Mouse (Mus musculus): ENCODE results near the gene Osgin1.

Gene Osgin1

DNA sequence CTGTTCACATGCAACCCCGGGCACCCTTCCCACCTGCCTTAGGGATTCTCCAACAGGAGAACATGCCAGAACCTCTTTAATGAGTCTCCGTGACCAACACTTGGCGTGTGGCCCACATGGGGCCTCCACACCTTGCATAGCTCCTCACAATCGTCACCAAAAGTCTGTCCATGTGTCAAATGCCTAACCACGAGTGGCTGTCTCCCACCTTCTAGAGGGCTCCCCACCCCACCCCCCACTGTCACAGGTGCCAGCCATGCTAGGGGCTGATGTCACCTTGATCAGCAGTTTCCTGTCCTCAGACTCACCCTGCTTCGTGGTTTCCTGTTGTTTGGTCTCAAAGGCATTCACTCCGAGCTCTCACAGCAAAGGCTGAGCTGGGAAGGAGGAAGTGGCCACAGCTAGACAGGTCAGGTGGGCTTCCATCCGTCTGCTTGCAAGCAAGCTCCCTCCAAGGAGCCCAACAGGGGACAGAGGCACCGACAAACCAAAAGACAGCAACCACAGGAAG lies 10.2 kb upstream of the Osgin1 start:
- DNase-seq (ENCODE audit: inconsistent age in 2 of 2, low spot score in 1 of 2) = peak; percentile 71 to 90

DNA sequence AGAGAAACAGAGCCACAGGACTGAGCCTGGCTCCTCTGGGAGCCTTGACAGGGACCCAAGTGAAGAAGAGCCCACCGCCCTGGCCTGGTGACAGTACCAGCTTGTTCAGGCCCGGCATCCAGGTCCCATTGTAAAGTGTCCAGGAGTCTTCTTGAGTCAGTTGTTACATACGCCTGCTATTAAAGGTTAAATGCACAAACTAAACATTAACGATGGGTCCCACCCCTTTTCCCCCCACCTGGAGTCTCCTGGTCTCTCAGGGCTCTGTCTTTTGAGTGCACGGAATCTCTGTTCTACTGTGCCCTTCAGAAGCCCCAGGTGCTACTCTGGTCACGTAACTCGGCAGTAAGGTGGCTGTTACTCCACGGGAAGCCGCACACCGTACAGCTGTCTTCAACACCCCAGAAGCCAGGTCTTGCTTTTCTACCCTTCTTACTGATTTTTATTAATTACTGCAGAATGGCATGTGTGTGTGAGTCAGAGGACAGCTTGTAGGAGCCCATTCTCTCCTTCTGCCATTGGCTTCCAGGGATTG lies 9.7 kb upstream of the Osgin1 start:
- no peak for DNase-seq (ENCODE audit: inconsistent age in 2 of 2, low spot score in 1 of 2)

DNA sequence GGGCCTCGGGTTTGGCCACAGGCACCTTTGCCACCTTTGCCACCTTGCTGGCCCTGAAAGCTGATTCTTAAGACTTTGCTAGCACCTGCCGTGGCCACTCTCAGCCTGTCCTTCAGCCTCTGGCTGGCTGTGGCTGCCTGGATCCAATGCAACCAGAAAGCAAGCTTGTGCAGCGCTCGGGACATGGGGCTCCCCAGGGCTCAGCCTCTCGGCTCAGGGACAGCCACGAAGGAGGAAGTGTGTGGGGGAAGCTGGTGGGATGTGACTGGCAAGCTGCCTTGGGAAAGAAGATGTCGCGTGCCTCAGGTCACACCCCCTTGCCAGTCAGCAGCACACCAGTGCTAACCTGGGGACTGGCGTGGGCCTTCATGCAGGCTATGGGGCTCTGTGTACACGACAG lies 9.2 kb upstream of the Osgin1 start:
- DNase-seq (ENCODE audit: inconsistent age in 2 of 2, low spot score in 1 of 2) = peak; percentile 64 to 82

DNA sequence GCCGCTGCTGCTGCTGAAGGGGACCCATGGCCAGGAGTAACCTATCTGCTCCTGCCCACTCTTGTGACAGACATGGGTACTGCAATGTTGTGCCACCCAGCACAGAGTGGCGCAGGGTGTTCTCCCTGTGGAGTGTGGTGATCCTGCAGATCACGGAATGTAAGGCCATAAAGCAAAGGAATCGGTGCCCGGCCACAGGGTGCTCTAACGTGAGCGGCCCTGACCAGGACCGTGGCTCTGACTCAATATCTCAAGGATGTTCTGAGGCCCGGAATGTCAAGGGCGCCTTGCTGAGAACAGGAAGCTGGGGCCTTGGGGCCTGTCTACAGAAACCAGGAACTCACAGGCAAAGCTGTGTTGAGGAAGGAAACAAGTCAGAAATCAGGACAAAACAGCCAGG lies 8.4 kb upstream of the Osgin1 start:
- DNase-seq (ENCODE audit: inconsistent age in 2 of 2, low spot score in 1 of 2) = peak; percentile 95 to 97

DNA sequence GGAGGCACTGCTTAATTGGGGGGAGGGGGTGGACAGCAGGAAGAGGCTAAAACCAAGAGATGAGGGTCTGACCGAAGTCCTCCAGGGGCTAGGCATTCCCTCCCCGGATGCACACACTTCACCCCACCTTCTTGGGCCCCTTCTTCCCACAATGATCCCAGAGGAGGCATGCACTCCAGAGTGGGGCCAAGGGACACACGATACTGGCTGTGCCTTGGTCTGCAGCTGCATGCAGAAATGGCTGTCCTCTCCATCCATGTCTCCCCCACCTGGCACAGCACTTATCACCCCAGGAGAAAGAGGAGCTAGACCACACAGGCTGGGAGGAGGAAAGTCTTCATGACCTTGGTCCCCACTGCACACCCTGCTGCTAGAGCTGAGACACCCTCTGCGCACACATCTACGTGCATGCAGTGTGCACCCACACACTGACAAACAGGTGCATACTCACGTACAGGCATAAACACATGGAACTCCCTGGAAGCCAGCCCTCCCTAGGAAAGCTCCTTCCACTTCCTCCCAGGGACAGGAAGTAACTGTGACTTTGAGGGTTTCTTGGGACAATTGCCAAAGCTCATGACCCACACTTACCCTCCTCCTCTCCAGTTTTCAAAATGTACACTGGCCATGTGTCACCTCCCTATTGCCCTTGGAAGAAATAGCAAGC lies 7.7 kb upstream of the Osgin1 start:
- DNase-seq (ENCODE audit: inconsistent age in 2 of 2, low spot score in 1 of 2) = peak; percentile 69 to 90

DNA sequence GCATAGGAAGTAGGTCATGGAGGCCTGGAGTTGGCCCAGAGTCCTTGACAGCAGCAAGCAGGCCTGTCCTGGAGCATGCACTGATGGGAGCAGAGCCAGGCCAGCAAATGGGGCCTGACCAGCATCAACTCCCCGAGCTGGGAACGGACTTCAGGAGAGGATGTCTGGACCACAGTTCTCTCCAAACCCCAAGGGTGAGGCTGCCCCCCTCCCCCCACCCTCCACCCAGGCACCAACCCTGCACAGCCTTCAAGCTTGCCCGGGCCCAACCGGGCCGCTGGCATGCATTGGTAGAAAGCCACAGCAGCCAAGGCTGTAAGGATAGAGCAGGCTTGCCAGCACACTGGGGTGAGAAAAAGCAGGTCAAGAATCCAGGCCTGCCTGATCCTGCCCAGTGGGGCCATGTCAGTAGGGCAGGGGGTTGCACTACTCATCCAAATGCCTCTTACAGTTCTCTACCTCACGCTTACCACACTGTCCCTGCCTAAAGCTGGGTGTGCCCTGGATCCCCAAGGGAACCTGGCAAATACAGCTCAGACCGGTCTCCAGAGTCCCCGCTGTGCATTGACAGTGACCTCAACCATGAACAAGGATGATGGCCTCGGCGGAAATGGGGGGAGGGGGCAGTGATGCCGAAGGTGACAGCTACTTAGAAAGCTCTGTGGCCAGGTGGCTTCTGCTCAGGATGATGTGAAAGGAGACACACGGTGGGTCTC lies 6.1 kb upstream of the Osgin1 start:
- DNase-seq (ENCODE audit: inconsistent age in 2 of 2, low spot score in 1 of 2) = peak; percentile 70 to 85

DNA sequence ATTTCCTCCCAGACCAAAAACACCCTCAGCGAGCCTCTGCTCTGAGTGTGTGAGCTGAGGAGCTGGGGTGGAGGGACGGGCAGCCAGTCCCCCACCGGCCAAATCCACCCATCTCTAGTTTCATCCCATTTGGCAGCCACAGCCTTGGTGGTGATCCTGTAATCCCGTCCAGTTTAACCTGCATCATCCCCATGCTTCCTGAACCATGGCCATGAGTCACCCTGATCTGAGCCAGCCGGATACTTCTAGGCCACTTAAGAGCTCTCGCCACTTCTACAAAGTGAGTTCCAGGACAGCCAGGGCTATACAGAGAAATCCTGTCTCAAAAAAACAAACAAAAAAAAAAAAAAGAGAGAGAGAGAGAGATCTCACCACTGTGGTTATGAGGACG lies 5.6 kb upstream of the Osgin1 start:
- peak; percentile 66 to 83 for DNase-seq (ENCODE audit: inconsistent age in 2 of 2, low spot score in 1 of 2)

DNA sequence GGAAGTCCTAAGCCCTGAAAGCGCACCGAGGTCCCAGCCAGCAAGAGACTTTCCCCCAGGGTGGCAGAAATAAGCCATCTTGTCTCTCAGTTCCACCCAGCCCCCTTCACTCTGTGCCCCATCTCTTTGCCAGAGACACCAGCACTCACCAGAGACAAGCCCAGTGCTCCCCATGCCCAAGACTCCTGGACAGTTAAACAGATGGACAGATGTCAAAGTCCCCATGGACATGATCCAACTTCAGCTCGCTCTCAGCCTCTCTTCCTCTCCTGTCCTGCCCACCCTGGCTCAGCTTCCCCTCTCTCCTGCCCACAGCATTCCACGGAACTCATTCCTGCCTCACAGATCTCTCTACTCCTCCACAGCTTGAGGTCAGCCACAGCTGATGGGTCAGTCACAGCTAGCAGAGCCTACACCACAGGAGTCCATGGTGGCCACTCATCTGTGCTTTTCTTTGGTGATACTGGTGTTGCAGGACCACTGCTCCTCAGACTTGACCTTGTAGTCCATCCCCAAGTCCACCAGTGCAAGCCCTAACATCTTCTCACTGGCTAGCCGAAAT lies 5.1 kb upstream of the Osgin1 start:
- DNase-seq (ENCODE audit: inconsistent age in 2 of 2, low spot score in 1 of 2) = peak; percentile 30 to 56

DNA sequence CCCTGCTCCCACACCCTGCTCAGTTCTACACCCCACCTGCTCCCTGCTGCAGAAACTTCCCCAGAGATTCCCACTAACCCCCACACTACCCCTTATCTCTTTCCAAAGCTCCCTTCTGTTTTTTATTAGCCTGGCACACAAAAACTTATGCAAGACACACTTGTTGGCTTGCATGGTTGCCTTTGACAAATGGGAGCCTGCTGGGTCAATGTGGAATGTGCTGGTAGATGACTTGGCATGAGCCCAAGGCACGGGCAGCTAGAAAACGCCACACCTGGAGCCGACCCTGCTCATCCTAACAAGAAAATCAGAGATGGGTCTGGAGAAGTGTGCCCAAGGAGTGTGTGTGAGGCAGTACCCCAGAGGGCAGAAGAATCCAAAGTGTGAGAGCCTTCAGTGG lies 4.4 kb upstream of the Osgin1 start:
- peak in 1 of 2 experiments; percentile 59 for DNase-seq (ENCODE audit: inconsistent age in 2 of 2, low spot score in 1 of 2)

DNA sequence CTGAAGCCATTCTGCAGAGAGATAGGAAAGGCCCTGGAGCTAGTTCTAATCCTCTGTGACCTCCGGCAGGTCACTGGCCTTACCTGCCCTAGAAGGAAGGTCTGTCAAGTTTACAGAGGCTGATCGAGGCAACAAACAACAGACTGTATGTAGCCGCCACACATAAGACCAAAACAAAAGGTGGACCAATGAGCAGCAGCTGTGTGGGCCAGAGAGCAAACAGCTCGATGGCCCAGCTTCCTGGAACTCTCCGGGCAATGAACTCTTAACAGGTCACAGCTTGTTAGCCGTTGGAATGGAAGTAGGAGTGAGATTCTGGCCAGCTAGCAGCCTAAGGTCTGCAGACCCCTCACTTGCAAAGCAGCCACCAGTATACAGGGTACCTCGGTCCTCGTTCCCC lies 3.7 kb upstream of the Osgin1 start:
- DNase-seq (ENCODE audit: inconsistent age in 2 of 2, low spot score in 1 of 2) = no peak

DNA sequence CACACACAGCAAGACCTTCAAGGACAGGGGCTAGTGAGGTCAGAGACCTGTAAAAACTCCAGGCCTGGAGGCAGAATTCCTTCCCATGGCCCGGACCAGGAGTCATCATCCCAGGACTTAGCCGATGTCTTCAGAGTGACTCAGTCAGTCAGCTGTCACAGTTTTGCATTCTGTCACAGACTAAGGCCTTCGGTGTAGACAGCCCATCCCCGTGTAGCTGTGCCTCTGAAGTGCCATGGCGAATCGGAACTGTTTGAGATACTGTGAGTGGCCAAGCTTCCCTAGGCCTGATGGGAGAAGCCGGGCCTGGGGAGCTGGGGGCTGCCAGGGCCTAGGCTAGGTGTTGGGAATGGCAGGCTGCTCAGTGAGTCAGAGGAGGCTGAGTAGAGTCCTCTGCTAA lies 3.2 kb upstream of the Osgin1 start:
- DNase-seq (ENCODE audit: inconsistent age in 2 of 2, low spot score in 1 of 2) = peak; percentile 76 to 87

DNA sequence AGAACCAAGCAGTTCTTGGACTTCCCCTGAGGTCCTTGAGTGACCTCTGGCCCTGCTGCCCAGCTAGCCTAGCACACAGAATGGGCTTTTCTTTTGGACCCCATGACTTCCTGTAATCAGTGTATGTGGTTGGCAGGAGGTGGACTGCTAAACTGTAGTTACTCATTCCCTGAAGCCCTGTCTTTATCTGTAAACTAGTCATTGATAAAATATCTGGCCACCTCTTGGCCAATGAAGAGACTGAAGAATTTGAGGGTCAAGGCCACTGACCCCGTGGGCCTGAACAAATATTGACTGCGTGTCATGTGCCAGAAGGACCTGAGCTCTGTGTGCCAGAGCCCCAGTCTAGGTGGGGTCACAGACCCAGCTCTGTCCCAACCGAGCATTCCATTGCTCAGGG lies 1.6 kb upstream of the Osgin1 start:
- peak; percentile 67 to 79 for DNase-seq (ENCODE audit: inconsistent age in 2 of 2, low spot score in 1 of 2)

DNA sequence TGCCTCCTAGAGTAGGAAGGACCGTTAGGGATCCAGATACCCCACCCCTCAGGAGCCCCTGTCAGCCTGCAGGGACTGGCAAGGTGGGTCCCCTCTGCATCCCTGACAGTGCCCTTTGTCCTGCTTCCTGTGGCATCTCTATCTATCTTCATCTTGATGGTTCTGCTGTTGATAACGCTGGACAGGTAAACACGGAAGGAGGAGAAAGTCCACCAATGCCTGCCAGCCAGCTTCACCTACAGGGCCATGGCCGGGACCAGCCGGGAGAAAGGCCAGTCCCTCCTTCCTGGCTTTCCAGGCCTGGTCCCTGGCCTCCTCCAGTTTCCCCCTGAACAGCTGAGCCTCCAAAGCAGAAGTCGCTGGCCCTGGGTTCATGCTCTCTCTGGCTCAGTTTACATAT lies 645 bp downstream of the Osgin1 start:
- DNase-seq (ENCODE audit: inconsistent age in 2 of 2, low spot score in 1 of 2) = no peak

DNA sequence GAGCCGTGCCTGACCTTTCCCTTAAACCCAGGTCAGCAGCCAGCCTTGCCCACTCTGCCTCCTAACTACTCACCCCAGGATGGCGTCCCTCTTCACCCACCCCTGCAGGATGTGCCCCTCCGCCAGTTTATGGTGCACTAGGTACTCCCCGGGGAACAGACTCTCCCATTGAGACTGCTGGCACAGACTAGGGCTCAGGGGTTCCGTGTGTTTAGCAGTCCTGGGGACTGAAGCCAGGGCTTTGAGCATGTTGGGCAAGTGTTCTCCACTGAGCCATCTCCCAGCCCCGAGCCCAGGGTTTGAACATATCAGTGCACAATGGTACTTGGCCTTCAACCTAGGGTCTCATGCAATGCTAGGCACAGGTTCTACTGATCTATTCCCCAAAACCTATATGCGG lies 1.6 kb downstream of the Osgin1 start:
- peak in 1 of 2 experiments; percentile 62 for DNase-seq (ENCODE audit: inconsistent age in 2 of 2, low spot score in 1 of 2)

DNA sequence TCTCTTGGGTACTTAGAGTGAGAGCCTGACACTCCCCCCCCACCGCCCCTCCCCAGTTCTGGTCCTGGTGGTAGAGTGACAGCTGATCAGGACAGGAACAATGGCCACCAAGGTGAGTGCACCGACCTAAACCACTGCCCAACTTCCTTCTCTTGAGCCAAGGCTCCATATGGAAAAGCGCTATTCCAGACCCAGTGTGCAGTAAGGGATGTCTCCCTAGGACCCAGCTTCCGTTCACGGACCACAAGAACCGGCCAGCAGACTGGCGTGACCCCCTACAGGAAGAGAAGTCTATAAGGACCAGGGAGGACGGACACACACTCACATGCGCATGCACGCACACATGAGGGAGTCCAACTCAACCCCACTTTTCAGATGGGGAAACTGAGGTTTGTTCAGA lies 2.4 kb downstream of the Osgin1 start:
- no peak for DNase-seq (ENCODE audit: inconsistent age in 2 of 2, low spot score in 1 of 2)

DNA sequence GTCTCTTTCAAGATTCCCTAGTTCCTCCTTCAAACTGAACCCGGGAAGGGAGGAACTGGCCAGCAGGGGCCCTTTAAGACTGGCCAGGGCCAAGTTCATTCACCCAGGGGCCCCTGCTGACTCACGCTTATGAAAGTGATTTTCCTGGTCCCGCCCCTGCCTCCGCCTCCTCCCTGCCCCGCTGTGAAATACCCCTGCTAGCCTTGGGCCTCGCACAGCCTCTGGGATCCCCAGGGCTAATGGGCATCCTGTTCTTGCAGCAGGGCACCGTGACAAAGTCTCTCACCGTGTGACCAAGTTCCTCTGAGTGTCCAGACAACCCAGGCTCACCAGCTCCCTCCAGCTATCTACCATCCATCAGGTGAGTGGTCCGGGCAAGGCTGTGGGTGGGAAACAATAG lies 3.0 kb downstream of the Osgin1 start:
- peak; percentile 96 to 99 for DNase-seq (ENCODE audit: inconsistent age in 2 of 2, low spot score in 1 of 2)

DNA sequence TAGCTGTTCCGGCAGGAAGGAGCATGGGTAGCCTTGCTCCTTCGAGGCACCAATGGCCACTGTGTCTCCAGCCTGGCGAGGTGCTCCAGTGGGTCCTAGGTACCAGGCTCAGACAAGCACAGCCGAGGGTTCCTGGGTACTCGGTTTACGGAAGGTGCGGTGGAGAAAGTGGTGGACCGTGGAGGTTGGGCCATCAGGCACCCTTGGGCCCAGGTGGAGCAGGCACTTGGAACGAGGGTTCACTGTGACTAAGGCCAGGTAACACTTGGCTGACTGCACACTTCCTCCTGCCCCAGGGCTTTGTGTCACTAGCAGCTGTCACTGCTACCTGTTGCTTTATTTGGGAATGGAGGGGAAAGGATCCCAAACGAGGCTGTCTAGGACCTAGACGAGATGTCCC lies 3.6 kb downstream of the Osgin1 start:
- peak; percentile 43 to 77 for DNase-seq (ENCODE audit: inconsistent age in 2 of 2, low spot score in 1 of 2)

DNA sequence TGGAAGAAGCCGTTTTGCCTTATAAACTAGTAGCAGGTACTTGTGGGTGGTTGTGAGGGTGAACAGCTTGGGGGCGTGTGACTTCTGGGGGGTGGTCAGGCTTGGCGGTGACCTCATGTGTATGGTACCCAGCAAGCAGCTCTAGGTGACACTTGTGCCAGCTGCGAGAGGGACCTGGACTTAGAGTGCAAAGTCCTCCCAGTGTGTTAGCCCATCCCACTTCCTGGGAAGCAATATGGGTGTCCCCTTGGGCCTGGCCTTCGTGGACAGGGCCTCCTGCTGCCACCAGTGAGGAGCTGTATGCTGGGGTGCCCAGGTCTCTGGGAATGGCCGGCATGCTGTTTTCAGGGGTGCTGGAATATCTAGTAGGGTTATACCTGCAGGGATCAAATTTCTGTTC lies 5.0 kb downstream of the Osgin1 start:
- peak; percentile 55 to 82 for DNase-seq (ENCODE audit: inconsistent age in 2 of 2, low spot score in 1 of 2)

DNA sequence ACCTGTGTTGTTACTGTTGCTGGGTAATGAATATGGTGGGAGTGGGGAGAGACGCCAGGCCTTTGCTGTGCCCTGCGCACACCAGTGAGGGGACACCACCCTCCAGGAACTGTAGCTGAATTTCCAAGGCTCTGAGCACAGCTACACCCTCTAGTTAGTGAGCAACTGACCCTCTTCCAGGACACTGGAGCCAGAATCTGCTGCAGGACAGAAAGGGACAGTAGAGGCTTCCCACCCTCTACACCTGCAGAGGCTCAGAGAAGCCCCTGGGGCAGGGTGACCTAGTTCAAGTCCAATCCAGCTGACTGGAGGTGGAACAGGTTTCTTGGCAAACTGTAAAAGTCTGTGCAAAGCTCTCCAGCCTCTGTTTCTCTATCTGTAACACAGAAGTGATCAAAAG lies 5.5 kb downstream of the Osgin1 start:
- peak in 1 of 2 experiments; percentile 56 for DNase-seq (ENCODE audit: inconsistent age in 2 of 2, low spot score in 1 of 2)

DNA sequence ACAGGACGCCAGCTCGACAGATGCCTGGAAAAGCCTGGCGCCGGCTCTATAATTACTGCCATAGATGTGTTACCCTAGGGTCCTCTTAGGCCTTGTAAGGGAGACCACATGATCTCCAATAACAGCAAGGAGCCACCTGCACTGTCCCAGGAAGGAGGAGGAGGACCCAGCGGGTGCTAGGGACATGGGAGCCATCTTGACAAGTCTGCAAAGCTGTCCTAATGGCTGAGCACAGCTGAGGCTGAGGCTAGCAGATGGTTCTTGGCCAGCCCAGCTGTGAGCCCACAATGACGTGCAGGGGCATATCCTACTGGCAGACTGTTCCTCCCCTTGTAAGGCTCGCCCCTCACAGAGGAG lies 5.9 kb downstream of the Osgin1 start:
- DNase-seq (ENCODE audit: inconsistent age in 2 of 2, low spot score in 1 of 2) = no peak

DNA sequence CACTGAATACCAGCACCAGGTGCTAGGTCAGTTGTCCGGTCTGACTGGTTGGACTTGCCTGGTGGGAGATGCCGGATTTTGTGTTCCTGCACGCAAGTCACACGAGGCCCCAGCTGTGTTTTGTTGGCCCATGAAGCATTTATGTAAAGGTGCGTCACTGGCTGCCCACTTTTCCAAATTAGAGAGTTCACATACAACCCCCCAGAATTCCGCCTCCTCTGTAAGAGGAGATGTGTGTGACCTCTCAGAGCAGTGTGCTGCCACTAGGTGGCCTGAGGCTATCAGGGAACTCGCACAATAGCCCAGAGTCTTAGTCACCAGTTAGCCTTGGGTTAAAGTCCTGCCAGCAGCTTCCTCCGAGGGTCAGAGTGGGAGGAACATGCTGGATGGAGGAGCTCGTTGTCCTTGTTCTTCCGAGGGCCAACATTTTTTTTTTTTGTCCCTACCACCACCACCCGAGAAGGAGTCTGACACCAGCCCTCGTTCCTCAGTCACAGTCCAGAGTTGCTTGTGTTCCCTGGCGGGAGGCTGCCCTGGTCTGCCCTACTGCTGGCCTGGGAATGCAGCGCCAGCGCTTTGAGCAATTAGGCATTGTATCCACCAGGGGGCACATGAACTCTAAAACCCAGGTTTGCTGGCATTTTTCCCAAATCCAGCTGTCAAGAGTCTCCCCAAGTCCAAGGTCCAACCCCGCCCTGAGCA lies 6.5 kb downstream of the Osgin1 start:
- DNase-seq (ENCODE audit: inconsistent age in 2 of 2, low spot score in 1 of 2) = peak; percentile 89 to 97

DNA sequence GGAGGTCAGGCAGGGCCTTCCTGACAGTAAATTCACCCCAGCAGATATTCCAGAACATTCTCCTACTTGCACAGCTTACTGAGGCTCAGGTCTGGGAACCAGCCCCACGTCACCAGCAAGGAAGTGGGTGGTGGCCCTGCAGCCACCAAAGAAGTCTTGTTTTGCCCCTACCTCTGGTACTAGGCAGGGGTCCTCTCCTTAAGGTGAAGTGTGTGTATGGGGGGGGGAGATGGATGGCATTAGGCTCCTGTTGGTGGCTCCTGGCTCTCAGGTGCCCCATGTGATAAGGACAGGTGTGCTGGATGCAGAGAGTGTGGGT lies 7.0 kb downstream of the Osgin1 start:
- DNase-seq (ENCODE audit: inconsistent age in 2 of 2, low spot score in 1 of 2) = no peak
